Mouse (Mus musculus) olfactory bulb, adult 2 months (tissue): ENCODE data around the gene Tfam.

Experiments
- CTCF ChIP-seq: fragments of 200-500 bp; IDR thresholded peaks from 2 replicates; pipeline ENCODE4 v1.5.1; 2012; ENCODE audit warnings: low read depth, mild to moderate bottlenecking, low read length, moderate library complexity; ENCODE audit not compliant: insufficient read depth
- POLR2A ChIP-seq: fragments of 200-500 bp; IDR thresholded peaks from 2 replicates; pipeline ENCODE4 v1.6.1; 2012; ENCODE audit warnings: mild to moderate bottlenecking, low read depth, low read length, moderate library complexity; ENCODE audit not compliant: insufficient read depth

DNA sequence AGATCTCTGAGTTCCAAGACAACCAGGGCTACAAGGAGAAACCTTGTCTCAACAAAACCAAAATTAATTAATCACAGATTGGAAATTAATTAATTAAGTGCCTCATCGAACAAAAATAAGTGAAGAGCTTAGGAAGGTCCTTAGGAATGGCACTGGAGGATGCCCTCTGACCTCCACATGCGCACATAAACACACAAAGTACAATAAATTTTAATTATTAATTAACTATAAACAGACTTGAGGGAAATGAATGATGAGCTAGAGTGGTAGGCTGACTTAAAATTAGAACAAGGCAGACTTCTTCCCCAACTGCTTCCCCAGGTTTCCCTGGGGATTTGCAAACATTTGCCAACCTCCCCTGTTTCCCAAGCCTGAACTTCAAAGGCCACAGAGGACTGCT, 57.0 kb downstream of the Tfam start:
- TF ChIP-seq CTCF, result no peak
- TF ChIP-seq POLR2A, result no peak
